Mouse (Mus musculus) CH12.LX (cell line): ENCODE results near the gene Ston2.

Experiments used
- JUND ChIP-seq: conservative IDR thresholded peaks from 2 replicates; pipeline ENCODE4 v1.6.1; 2011; ENCODE audit warnings: low read depth, low read length, improper control_type of control experiment
- MAX ChIP-seq: IDR thresholded peaks from 2 replicates; pipeline ENCODE4 v1.6.1; 2011; ENCODE audit warnings: low read length, improper control_type of control experiment

GRCm38 (mm10) chr12:91642426-91643093 is 145.6 kb downstream of the Ston2 start:
- no peak for TF ChIP-seq JUND
- TF ChIP-seq MAX = no peak
